Mouse (Mus musculus) kidney, postnatal 14 days (tissue): Measurements from ENCODE around the gene Zfand4.
A peak's percentile ranks its signal among the peaks of the same experiment; 100 is the strongest.
"Not testable (repeated sequence)": the region's sequence is repeated elsewhere in the genome, so short reads cannot be mapped to it uniquely, and the experiment has no call there.

Source experiments
- DNase-seq: peaks from one replicate; pipeline ENCODE4 v3.0.0; 2022; ENCODE audit warnings: mixed read lengths

Gene Zfand4

DNA sequence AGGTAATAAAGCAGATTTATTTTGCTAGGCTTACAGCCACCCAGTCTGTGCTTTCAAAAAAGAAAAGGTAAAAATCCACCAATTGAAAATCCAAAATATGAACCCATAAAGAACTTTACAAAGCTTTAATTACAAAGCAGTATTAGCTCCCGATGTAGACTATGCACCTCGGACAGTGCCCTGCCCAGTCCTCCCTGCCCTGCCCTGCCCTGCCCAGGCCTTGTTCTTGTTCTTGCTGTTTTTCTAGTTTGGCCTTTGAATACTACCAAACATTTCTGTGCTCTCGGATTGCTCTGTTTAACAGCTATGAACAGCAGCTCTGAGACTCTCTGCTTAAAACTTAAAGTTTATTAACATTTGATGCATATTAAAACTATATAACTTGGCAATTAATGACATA is 62.6 kb downstream of the Zfand4 start:
- no peak for DNase-seq

DNA sequence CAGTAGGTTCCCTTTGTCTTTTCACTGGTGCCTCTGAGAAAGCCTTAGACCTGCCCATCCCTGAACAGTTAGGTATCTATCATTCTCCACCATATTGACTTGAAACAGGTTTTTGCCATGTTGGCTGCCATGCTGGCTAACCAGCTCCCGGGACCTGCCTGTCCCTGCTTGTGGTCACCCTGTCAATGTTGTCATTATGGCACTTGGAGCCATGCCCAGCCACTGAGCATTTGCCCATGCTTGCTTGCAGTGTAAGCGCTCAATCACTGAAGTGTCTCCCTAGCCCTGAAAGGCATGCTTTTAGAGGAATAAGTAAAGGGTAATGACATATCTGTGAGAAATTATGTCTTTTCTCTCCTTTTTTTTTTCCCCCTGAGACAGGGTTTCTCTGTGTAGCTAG is 67.4 kb downstream of the Zfand4 start:
- peak; percentile 5 for DNase-seq

DNA sequence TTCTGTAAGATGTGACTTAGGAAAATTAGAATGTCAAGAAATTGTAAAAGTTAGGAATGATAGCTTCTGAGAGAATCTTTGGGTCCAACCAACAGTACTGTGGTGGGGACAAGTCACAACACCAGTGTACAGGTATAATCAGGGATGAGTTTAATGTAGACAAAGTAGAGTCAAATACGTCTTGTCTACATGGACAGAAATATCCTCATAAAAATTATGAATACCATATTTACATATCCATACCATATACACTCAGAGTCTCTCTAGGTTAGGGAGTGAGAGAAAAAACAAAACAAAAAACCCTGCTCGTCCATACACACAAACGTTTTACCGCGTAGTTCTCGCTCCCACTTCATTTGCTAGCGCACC is 73.4 kb downstream of the Zfand4 start:
- DNase-seq: no peak

DNA sequence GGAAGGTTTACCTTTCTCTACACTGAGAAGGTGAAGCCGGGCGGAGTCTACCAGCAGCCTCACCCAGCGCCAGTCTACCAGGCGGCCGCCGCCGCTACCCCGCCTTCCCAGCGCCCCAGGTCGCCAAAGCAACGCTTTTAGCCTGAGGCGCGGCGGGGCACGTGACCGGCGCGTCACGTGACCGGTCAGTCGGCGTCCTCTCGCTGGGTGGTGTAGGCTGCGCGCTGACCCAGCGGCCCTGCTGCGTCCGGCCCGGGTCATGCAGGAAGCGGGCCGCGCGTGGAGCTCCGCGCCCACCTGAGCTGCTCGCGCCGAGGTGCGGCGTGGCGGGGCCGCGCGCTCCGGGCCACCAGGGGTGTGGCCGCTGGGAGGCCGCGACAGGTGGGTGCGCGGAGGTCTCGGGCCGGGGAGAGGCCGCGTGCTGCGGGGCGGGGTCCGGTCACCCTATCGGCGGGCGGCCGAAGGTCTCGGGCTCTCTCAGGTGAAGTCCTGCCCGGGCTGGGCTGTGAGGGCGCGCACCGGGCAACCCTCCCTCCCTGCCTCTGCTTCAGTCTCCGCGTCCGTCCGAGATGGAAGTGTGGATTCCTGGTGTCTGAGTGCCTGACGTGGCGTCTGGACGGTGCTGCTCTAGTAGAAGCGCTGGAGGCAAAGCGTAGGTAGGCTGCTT is 73.9 kb downstream of the Zfand4 start, which contains the start of gene March8:
Gene March8 (plus strand): TSS at position 190 of the 667 bp plus-strand sequence.
- peak; percentile 97 for DNase-seq

DNA sequence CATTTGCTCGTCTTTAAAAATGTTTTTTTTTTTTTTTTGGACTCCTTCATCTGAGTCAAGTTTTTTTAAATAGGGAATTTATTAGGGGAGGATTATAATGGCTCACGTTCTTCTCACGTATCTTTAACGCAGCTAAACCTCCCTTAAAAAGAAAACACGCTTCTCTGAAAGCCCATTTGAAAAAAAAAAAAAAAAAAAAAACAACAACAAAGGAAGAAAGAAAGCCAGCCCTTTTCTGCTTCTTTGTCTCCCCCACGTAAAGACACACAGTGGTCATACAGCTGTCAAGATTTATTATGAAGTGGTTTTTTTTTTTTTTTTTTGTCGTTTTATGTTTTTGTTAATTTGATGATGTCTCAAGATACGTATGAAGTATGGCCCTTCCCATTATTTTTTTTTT is 74.5 kb downstream of the Zfand4 start:
- no peak for DNase-seq

DNA sequence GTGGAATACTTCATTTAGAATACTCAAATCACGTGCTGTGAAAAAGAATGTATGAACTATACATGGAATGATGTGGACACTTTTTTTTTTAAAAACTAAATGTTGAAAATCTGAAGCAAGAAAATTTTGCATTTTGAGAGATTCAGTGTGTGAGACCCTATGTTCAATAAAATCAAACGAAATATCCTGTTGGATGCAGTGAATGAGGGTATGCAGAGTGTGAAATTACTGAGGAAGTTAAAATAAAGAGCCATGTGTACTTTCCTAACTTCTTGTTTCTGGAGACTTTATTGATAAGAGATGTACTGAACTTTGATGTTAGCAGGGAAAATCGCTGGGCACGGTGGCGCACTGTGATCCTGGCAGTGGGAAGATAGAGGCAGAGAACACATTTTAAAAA is 75.1 kb downstream of the Zfand4 start:
- no peak for DNase-seq

DNA sequence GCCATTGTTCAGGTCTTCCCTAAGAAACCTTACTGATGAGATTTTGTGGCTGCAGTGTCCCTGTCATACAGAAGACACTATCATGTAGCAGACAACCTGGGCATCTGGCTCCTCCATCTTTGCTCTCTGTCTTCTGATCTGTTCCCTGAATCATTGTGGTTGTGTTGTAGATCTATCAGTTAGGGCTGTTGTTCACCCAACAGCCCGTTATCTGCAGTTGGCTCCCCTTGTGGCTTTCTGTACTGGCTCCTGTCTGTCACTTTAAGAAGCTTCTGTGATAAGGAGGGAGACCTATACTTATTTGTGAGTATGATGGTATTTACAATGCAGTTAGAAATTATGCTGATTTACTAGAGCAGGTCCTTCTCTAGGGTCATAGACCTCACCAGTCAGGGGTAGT is 76.5 kb downstream of the Zfand4 start:
- DNase-seq: no peak

DNA sequence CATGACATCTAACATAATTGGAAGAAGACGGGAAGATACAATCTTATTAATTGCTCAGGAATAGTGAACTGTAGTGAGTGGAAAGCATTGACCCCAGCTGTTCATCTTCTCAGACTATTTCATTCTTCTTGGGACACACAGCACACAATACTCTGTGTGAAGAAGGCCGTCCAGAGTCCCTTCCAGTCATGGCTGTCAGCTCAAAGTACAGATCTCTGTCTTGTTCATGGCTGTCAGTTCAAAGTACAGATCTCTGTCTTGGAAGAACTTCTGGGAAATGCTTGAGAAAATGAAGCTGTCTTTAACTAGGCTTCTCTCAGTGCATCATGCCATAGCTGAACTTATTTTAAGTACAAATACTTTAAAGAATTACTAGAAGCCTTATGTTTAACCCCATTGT is 83.9 kb downstream of the Zfand4 start:
- DNase-seq: peak; percentile 24

DNA sequence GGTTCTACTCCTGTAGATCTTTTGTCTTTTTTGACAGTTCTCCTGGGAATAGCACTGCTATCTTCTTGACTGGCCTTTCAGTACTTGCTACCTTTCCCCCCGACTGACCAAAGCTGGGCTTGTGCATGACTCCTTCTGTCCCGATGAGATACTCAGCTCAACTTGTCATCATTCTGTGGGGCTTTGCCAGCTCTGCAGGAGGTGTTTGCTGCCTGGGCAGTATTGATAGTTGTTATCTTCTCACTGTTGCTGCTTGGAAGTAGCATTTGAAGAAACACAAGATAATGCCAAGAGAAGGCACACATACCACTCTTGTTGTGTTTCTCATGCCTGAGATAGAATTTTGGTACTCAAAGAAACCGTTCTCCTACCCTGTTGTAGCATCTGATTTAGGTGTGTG is 86.0 kb downstream of the Zfand4 start:
- no peak for DNase-seq

DNA sequence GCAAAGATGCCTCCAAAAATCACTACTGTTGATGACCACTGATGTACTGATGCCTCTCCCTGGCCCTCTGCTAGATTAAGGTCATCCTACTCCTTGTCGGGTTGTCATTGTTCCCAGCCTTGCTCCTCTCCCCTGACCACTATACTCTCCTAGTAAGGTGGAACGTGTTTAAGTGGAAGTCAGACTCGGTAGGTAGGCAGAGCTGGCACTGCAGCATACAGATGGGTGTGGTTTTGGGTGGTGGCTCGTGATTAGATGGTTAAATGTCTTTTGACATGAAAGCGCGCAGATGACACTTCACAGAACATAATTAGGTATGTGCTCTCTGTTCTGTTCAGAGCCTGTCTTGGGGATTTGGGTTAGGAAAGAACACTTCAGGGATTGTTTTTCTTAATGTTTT is 86.6 kb downstream of the Zfand4 start:
- DNase-seq: no peak

DNA sequence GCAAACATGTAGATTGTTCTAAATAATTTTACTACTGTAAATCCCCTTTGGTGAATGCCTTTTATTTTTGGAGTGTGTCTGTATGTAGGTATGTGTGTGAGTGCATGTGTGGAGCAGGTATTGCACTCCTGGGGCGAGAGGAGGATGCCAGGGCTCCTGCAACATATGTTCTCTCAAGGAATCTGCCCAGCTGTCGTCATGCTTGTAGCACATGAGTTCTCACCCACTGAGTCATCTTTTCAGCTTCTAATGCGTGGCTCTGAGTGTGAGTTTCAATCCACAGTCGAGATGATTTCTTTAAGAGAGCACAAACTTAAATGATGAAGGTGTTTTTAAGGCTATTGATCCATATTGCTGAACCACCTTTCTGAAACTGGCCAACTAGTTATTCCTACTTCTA is 87.5 kb downstream of the Zfand4 start:
- no peak for DNase-seq

DNA sequence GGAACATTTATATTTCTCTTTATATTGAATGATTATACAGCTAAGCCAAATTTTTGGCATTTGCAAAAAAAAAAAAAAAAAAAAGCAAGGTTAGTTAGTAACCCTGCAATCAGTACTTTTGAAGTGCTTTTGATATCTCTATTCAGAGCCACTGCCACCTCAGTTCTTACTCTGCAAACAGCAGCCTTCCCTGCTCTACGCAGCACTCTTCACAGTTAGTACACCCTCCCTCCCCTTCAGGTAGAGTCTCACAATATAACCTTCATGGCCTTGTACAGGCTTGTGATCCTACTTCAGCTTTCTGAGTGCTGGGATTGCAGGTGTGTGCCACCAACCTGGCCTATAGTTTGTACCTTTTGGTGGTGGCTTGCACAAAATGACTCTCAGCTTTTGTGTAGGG is 89.4 kb downstream of the Zfand4 start:
- DNase-seq: no peak

DNA sequence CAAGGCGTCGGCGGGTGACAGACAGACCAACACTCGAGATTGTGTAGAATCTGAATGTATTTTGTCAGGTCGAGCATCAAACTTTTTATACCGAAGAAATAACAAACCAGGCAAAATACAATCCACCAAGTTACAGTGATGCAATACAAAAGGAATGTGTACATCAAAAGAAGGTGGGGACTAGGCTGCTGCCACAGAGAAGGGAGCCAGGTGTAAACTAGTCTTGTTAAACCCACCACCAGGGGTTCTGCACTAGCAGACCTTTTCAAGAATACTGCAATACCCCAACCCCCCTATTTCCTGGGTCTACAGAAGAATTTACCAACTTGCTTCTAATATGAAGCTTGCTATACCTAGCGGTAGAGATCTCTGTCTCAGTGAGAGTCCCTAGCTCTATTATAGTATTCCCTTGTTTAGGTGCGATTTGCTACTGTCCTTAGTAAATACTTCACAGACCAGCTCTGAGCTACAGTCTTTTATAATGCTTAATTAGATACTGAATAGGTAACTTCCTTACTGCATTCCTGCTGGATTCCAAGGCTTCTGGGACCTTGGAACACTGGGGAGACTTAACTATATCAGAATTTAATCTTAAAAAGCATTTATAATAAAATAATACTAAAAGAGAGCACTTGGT is 92.4 kb downstream of the Zfand4 start:
- DNase-seq: not testable (repeated sequence)

DNA sequence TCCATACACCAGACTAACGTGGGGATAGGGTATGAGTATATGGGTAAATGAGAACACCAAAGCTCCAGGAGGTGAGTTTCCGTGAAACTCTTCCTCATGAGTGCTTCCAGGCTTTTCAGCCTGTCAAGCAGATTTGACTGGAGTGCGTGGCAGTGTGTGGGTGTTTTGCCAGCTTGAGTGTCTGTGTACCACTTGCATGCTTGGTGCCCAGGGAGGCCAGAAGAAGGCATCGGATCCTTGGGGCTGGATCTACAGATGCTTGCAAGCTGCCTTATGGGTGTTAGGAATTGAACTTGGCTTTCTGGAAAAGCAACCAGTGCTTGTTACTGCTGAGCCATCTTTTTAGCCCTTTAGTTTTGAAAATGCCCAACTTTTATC is 92.9 kb downstream of the Zfand4 start:
- no peak for DNase-seq

DNA sequence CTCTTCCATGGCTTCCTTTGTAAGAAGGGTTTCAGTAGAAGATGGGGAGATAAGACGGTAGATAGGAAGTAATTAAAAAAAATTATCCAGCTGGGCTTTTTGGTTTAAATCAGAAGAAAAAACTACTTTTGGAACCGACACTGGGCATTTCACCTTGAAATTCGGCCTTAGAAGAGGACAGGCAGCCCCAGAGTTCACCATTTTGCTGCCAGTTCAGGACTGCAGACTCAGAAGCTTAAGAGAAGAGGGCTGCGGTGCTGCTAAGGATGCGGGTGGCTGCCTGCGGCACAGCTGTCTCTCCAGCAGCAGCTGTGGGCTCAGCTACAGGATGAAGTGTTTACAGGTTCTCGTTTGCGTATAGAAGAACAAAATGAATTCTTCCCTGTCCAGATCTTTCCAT is 94.0 kb downstream of the Zfand4 start:
- DNase-seq: no peak

DNA sequence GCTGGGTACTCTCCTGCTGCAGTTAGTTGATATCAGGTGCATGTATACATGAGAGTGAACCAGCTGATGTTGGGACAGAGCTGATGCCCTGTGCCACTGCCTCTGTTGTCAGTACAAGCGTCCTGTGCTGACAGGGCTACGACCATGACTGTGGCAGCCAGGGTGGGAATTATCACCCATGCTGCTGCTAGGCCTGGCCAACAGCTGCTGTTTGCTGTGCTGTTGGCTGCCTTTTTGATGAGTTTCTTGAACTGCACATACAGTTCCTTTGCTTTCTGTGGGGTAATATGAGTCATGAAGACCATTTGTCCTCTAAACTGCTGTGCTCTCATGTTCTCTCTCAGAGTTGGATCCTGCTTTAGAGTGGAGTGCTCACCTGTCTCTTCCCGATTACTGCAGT is 95.2 kb downstream of the Zfand4 start:
- DNase-seq: no peak

DNA sequence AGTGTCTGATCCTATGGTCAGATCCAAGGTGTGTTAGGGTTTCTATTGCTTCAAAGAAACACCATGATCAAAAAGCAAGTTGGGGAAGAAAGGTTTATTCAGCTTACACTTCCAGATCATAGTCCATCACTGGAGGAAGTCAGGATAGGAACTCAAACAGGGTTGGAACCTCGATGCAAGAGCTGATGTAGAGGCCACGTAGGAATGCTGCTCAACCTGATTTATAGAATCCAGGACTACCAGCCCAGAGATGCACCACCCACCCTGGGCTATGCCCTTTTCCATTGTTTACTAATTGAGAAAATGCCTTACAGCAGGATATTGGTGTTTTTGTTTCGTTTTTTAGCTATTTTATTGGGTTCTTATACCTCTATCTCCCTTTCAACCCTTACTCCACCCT is 97.4 kb downstream of the Zfand4 start:
- DNase-seq: no peak

DNA sequence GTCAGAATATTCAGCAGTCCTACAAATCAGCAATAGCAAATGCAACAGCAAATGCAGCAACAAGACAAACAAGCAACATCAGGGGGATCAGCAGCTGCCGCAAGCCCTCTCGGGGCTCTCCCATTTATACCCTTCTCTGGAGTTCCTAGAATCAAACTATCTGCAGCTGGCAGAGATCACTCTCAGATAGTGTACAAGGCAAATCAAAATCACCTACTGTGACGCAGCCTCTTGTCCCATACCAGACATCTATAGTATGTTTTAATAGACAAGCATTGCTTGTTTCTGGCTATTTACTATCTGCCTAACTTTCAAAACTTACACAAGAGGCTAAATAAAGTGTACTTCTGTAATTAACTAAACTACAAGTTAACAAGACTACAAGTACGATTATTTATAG is 98.0 kb downstream of the Zfand4 start:
- no peak for DNase-seq

DNA sequence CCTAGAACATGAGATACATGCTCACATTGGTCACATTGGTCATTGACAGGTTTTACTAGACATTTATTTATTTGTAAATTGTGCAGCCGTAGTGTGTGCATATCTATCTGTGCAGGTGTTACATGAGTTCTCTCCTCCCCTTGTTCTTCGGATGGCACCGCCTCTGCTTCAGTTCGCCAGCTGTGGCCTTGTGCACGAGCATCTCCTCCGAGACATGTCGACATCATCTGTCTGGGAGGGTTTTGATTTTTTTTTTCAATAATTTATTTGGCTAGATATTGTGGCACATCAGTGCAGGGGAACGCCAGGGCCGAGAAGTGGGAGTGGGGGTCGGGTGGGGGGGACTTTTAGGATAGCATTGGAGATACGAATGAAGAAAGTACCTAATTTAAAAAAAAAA is 103.9 kb downstream of the Zfand4 start:
- no peak for DNase-seq

DNA sequence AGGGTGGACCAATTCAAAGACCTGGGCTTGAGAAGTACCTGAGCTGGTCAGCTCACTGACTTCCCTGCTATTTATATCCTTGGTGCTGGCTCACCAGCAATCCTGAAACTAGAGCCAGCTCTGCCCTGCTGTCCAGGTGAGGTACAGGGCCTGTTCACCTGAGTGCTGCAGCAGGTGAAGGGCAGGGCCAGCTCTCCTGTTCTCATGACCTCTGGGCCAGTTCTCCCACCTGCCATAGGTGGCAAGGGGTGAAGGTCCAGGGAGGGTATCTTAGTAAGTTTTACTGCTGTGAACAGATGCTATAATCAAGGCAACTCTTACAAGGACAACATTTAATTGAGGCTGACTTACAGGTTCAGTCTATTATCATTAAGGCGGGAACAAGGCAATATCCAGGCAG is 105.8 kb downstream of the Zfand4 start:
- DNase-seq: no peak

DNA sequence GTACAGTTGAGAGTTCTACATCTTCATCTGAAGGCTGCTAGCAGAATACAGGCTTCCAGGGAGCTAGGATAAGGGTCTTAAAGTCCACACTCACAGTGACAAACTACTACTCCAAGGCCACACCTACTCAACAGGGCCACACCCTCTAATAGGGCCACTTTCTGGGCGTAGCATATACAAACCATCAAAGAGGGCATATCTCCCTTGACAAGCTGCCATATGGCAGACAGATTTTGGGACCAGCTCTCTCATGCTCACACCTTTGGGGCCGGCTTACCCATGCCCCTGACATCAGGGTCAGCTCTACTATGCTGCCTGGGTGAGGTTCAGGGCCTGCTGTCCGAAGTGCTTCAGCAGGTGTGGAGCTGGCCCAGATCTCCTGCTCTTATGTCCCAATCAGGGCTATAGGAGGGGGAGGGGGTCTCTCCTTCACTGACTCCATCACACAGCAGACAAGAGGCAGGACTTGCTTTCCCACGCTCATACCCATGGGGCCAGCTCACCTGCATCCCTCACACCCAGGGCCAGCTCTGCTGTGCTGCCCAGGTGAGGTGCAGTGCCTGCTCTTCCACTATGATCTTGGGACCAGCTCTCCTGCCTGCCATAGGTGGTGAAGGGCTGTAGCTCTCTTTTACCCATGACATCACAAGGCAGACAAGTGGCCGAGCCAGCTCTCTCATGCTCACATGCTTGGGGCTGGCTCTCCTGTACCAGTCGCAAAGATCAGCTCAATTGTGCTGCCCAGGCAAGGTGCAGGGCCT is 106.4 kb downstream of the Zfand4 start:
- no peak for DNase-seq

DNA sequence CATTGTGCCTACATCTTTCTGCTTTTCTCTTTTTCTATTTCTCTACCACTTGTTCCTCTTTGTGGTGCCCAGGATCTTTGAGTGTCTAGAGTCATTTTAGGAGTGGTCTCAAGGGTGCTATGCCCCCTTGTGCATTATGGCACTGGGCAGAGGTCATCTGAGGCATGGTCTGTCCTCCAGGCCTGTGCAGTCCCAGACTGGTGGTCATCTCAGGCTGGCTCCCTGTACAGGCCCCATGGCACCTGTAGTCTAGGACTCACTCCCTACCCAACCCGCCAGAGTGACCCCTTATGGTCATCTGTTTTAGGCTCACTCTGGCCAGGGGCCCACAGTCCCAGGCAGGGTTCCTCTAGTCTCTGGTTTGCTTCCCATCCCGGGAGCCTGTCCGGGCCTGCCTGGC is 107.5 kb downstream of the Zfand4 start:
- DNase-seq: no peak

DNA sequence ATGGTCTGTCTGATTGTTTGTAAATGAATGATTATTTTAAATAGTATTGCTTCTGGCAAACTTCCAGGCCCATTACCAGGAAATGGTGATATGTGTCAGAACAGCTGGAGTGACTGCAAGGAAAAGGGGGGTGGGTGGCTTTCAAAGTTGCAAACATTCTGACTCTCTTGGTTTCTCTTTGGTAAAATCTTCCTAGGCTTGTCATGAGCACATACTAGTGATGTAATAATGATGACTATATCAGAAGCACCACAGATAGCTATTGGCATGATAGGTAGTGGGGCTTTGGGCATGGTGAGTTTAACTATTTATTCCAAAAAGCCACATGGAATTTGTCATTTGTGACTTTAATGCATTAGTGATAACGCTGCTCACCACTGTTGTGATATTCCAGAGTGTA is 110.1 kb downstream of the Zfand4 start:
- no peak for DNase-seq

DNA sequence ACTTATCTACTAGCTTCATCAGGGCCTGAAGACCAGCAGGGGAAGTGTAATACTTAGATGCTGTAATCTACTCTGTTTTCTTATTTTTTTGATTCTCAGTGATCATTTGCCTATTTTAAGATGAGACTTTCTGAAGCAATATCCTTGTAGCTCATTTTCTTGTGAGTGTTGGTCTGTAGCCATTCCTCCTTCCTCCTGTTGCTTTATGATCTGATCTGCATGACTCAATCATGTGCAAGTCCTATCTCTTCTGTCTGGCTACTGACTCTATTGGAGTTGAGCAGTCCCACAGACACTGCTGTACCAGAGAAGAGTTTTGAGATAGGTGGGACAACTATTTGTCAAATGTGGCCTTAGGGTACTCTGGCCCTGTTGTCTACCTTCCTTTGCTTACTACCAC is 110.6 kb downstream of the Zfand4 start:
- no peak for DNase-seq
